ENCODE assay signal across 19 mouse cellular contexts in genomic region chr3:52708301-52708700, GRCm38 (mm10).
A peak's percentile ranks its signal among the peaks of the same experiment; 100 is the strongest.
DNase-seq lines count a peak whose midpoint lies in the region; TF ChIP-seq lines count a peak whose summit lies in the region.
"Had no signal": no experiment of that assay in that cellular context is flagged by ENCODE, and none has a peak within 500 bp of the region (broad histone marks: within the 10 kb centered on the region; RNA-seq: fewer than 3 reads in every experiment).

No protein-coding gene starts in this region.

- H3K4me3 ChIP-seq in lung, adult 2 months (replicated peaks; ENCODE audit: extremely low read depth, low read depth, low read length): no peak overlapping the region
- H3K4me3 ChIP-seq: heart, embryonic 15.5 days; hindbrain, embryonic 12.5 days; intestine, embryonic 15.5 days; kidney, embryonic 15.5 days; limb, embryonic 13.5 days; liver, embryonic 15.5 days had no signal

- peaks cover 3% of the 10 kb centered on the region for H3K4me1 ChIP-seq in lung, adult 2 months (ENCODE audit: control insufficient read depth, insufficient read depth, low read length)
- H3K4me1 ChIP-seq: heart, embryonic 15.5 days; hindbrain, embryonic 12.5 days; intestine, embryonic 15.5 days; limb, embryonic 13.5 days; liver, embryonic 15.5 days had no signal

- DNase-seq in adrenal gland, adult 2 months: peak; percentile 18
- no peak for DNase-seq in adrenal gland, adult 18-20 months (ENCODE audit: low spot score in 2 of 2)
- DNase-seq in heart, adult 18-20 months: peak; percentile 36 to 48
- DNase-seq in heart, postnatal 4 days: no peak
- peak; percentile 22 to 58 for DNase-seq in lung, adult 18-20 months
- DNase-seq in lung, adult 2 months: no peak
- peak; percentile 50 for DNase-seq in skeletal muscle tissue, adult 2 months (ENCODE audit: low read depth, low spot score)
- no peak for DNase-seq in layer of hippocampus, adult 8-10 months (ENCODE audit: low spot score in 2 of 2)
- DNase-seq: cerebellum, adult 11-12 months; cerebellum, postnatal 36 days; layer of hippocampus, postnatal 36 days; retina, postnatal 1 day; right cerebral cortex, postnatal 4 days had no signal

- TF ChIP-seq POLR2A in lung, adult 2 months (IDR thresholded peaks at IDR 0.05; ENCODE audit: borderline replicate concordance, extremely low read depth, low read depth, low read length): no peak

- WGBS in lung, adult 2 months: 12% methylated on average over 1 of the region's 1 CpGs

- TF ChIP-seq CTCF in lung, adult 2 months (IDR thresholded peaks at IDR 0.05; ENCODE audit: insufficient read depth, low read length): no peak

Comparison
In these comparisons a context has a peak if more than half of its experiments do, and no peak if none do; other contexts are left out.
1. DNase-seq: peak in adrenal gland, adult 2 months (single experiment), heart, adult 18-20 months (2 of 2), lung, adult 18-20 months (2 of 2) and skeletal muscle tissue, adult 2 months (single experiment); none in adrenal gland, adult 18-20 months (0 of 2), heart, postnatal 4 days (single experiment), lung, adult 2 months (single experiment) and layer of hippocampus, adult 8-10 months (0 of 2).